Mouse (Mus musculus) testis, adult 2 months (tissue): Measurements from ENCODE around the gene Exoc5. TPM values are rescaled to one million over a fixed set of nuclear protein-coding genes. Genes with fewer than 3 reads are reported as not detected.

ENCODE experiments used
- H3K27ac ChIP-seq: fragments of 200-500 bp; 2 replicates; pipeline ENCODE4 v1.5.1; 2012; ENCODE audit warnings: low read depth, low read length; ENCODE audit not compliant: control insufficient read depth, insufficient read depth
- H3K27me3 ChIP-seq: fragments of 200-500 bp; 2 replicates; pipeline ENCODE4 v1.6.1; 2012; ENCODE audit warnings: mild to moderate bottlenecking, low read length, moderate library complexity; ENCODE audit not compliant: control insufficient read depth, insufficient read depth
- H3K36me3 ChIP-seq: fragments of 200-500 bp; 2 replicates; pipeline ENCODE4 v1.6.1; 2012; ENCODE audit warnings: mild to moderate bottlenecking, low read length; ENCODE audit not compliant: control insufficient read depth, insufficient read depth
- H3K4me1 ChIP-seq: fragments of 200-500 bp; 2 replicates; pipeline ENCODE4 v1.6.1; 2012; ENCODE audit warnings: low read length; ENCODE audit not compliant: control insufficient read depth, insufficient read depth
- H3K4me3 ChIP-seq: fragments of 200-500 bp; 2 replicates; pipeline ENCODE4 v1.5.1; 2012; ENCODE audit warnings: low read depth, mild to moderate bottlenecking, low read length, moderate library complexity, mixed read lengths; ENCODE audit not compliant: control insufficient read depth
- CTCF ChIP-seq: fragments of 200-500 bp; IDR thresholded peaks from 2 replicates; pipeline ENCODE4 v1.5.1; 2012; ENCODE audit warnings: low read depth, mild to moderate bottlenecking, inconsistent platforms, low read length, moderate library complexity; ENCODE audit not compliant: control insufficient read depth, insufficient read depth, insufficient replicate concordance
- POLR2A ChIP-seq: fragments of 200-500 bp; IDR thresholded peaks from 2 replicates; pipeline ENCODE4 v1.6.1; 2012; ENCODE audit warnings: low read depth, mild to moderate bottlenecking, inconsistent platforms, low read length, moderate library complexity; ENCODE audit not compliant: control insufficient read depth
- polyA plus RNA-seq: library from polyadenylated mRNA; depleted of rRNA; stranded (reverse); fragments of >200 nt; gene quantifications from 2 replicates; pipeline ENCODE4 v1.2.3, GENCODE M21; 2012; rRNA removed

Exoc5 gene
- polyA plus RNA-seq, 1 experiment = 4.1 TPM

GRCm38 (mm10) chr14:48985673-48986072 is 80.8 kb downstream of the Exoc5 start:
- Histone ChIP-seq H3K27me3 (no peaks in the 10 kb centered on the region), H3K36me3 (no peaks in the 10 kb centered on the region), H3K27ac (no peak overlapping the region), H3K4me3 (no peak overlapping the region), H3K4me1 (peaks cover 2% of the 10 kb centered on the region; the same call in 1 of the 2 replicates)
- TF ChIP-seq POLR2A = no peak
- TF ChIP-seq CTCF = peak; percentile 59; the same call in 1 of the 2 replicates

DNA sequence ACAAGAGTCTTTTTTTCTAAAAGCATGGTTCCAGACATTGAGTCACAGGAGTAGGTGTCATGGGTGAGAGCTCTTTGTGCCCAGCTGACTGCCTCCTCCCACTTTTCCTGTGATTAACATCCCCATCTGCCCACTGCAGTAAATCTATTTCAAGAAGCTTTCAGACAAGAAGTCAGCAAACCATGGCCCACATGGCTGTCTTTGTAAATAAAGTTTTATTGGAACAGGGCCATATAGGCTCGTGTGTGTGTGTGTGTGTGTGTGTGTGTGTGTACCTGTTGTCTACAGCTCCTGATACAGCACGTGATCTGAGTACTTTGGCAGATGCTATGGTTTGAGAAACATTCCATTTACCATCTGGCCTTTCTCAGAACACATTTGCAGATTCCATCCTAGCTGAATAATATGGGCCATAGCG is 87.5 kb downstream of the Exoc5 start:
- no peaks in the 10 kb centered on the region for H3K27me3 ChIP-seq
- peaks cover 2% of the 10 kb centered on the region; the same call in 1 of the 2 replicates for H3K4me1 ChIP-seq
- TF ChIP-seq POLR2A (no peak), CTCF (no peak)
- no peaks in the 10 kb centered on the region for H3K36me3 ChIP-seq
- H3K27ac ChIP-seq = no peak overlapping the region
- H3K4me3 ChIP-seq = no peak overlapping the region

- H3K27ac ChIP-seq = no peak overlapping the region
- no peaks in the 10 kb centered on the region for H3K4me1 ChIP-seq
- TF ChIP-seq POLR2A = no peak
- TF ChIP-seq CTCF = no peak
- no peak overlapping the region for H3K4me3 ChIP-seq
- H3K27me3 ChIP-seq = no peaks in the 10 kb centered on the region
- H3K36me3 ChIP-seq = no peaks in the 10 kb centered on the region
These were observed 94.9 kb downstream of the Exoc5 start for GRCm38 (mm10) chr14:48971546-48971945.

DNA sequence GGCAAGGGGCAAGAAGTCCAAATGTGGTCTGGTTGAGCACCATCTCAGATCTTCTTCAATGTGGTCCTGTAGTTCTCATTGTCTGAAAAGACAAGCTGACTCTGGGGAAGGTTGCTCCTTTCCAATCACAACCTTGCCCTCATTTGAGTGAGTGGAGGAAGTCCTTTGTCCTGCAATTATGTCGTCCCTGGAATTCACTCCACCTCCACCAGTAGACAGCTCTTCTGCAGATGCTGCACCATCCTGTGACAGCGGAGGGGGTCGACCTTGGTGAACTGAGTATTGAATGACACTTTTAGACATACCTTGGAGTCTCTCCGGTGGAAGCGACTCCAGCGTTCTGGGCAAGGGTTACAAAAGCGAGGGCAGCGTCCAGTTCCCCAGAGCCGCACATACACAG is 97.8 kb downstream of the Exoc5 start:
- no peak overlapping the region for H3K4me3 ChIP-seq
- no peak for TF ChIP-seq POLR2A
- no peak for TF ChIP-seq CTCF
- H3K4me1 ChIP-seq = no peaks in the 10 kb centered on the region
- H3K27ac ChIP-seq = no peak overlapping the region
- H3K27me3 ChIP-seq = no peaks in the 10 kb centered on the region
- H3K36me3 ChIP-seq = no peaks in the 10 kb centered on the region

Other genes starting within 250 kb of the Exoc5 start
- 4.4 and 7.1 TPM in 2 replicates for gene Ap5m1, start 556 bp downstream of the Exoc5 start, polyA plus RNA-seq
- gene Naa30, start 105.6 kb upstream of the Exoc5 start, polyA plus RNA-seq = 21.1 and 28.2 TPM in 2 replicates
- gene ccdc198, start 178.8 kb upstream of the Exoc5 start, polyA plus RNA-seq = 28.6 and 33.8 TPM in 2 replicates